Mouse (Mus musculus): ENCODE data around the gene Rassf3.
A peak's percentile ranks its signal among the peaks of the same experiment; 100 is the strongest.

Rassf3 gene

GRCm38 (mm10) chr10:121462162-121462881, 13.8 kb downstream of the Rassf3 start:
- DNase-seq (ENCODE audit: low read depth, low spot score) = no peak

- DNase-seq (ENCODE audit: low read depth, low spot score) = no peak
Observed at GRCm38 (mm10) chr10:121461404-121462161, 14.6 kb downstream of the Rassf3 start.

GRCm38 (mm10) chr10:121459124-121459853, 16.9 kb downstream of the Rassf3 start:
- DNase-seq (ENCODE audit: low read depth, low spot score) = no peak

- DNase-seq (ENCODE audit: low read depth, low spot score) = no peak
Observed at GRCm38 (mm10) chr10:121458408-121458807, 17.7 kb downstream of the Rassf3 start.

- no peak for DNase-seq (ENCODE audit: low read depth, low spot score)
Observed at GRCm38 (mm10) chr10:121457381-121457780, 18.8 kb downstream of the Rassf3 start.

- DNase-seq (ENCODE audit: low read depth, low spot score) = no peak
Observed at GRCm38 (mm10) chr10:121455517-121455916, 20.6 kb downstream of the Rassf3 start.

- DNase-seq (ENCODE audit: low read depth, low spot score) = peak; percentile 62
Observed at GRCm38 (mm10) chr10:121454708-121455475, 21.3 kb downstream of the Rassf3 start.

- no peak for DNase-seq (ENCODE audit: low read depth, low spot score)
Observed at GRCm38 (mm10) chr10:121454033-121454432, 22.1 kb downstream of the Rassf3 start.

GRCm38 (mm10) chr10:121445808-121446207, 30.3 kb downstream of the Rassf3 start:
- no peak for DNase-seq (ENCODE audit: low read depth, low spot score)

GRCm38 (mm10) chr10:121444198-121444597, 31.9 kb downstream of the Rassf3 start:
- no peak for DNase-seq (ENCODE audit: low read depth, low spot score)

GRCm38 (mm10) chr10:121443791-121444190, 32.4 kb downstream of the Rassf3 start:
- DNase-seq (ENCODE audit: low read depth, low spot score) = no peak

- no peak for DNase-seq (ENCODE audit: low read depth, low spot score)
Observed at GRCm38 (mm10) chr10:121439310-121439731, 36.8 kb downstream of the Rassf3 start.

- no peak for DNase-seq (ENCODE audit: low read depth, low spot score)
Observed at GRCm38 (mm10) chr10:121438109-121438508, 38.0 kb downstream of the Rassf3 start.

- no peak for DNase-seq (ENCODE audit: low read depth, low spot score)
Observed at GRCm38 (mm10) chr10:121436693-121437092, 39.5 kb downstream of the Rassf3 start.

GRCm38 (mm10) chr10:121436258-121436645, 39.9 kb downstream of the Rassf3 start:
- no peak for DNase-seq (ENCODE audit: low read depth, low spot score)

- DNase-seq (ENCODE audit: low read depth, low spot score) = no peak
Observed at GRCm38 (mm10) chr10:121435546-121436257, 40.4 kb downstream of the Rassf3 start.

GRCm38 (mm10) chr10:121434441-121435103, 41.6 kb downstream of the Rassf3 start:
- DNase-seq (ENCODE audit: low read depth, low spot score) = no peak

- no peak for DNase-seq (ENCODE audit: low read depth, low spot score)
Observed at GRCm38 (mm10) chr10:121432635-121433280, 43.4 kb downstream of the Rassf3 start.

- DNase-seq (ENCODE audit: low read depth, low spot score) = no peak
Observed at GRCm38 (mm10) chr10:121432041-121432634, 44.0 kb downstream of the Rassf3 start.

Measured in WW6 (cell line).